Mouse (Mus musculus) intestine, embryonic 15.5 days (tissue): ENCODE measurements around the gene Nlgn1. TPM values are rescaled to one million over a fixed set of nuclear protein-coding genes. Genes with fewer than 3 reads are reported as not detected.

Experiments
- ATAC-seq: fragments of 200-750 bp; cut with Nextera tagmentation; 2 replicates; pipeline ENCODE4 v1.8.0; 2017; ENCODE audit warnings: moderate TSS enrichment, moderate library complexity
- H3K27ac ChIP-seq: fragments of 300-500 bp; sonication (generic); 2 replicates; pipeline ENCODE4 v1.5.1; 2015; ENCODE audit warnings: mild to moderate bottlenecking, inconsistent platforms
- H3K27me3 ChIP-seq: fragments of 300-500 bp; sonication (generic); replicated peaks from 2 replicates; pipeline ENCODE4 v1.6.1; 2015; ENCODE audit warnings: inconsistent platforms
- H3K36me3 ChIP-seq: fragments of 300-500 bp; sonication (generic); 2 replicates; pipeline ENCODE4 v1.6.1; 2015; ENCODE audit warnings: inconsistent platforms
- H3K4me1 ChIP-seq: fragments of 300-500 bp; sonication (generic); replicated peaks from 2 replicates; pipeline ENCODE4 v1.6.1; 2015; ENCODE audit warnings: inconsistent platforms
- H3K4me2 ChIP-seq: fragments of 300-500 bp; sonication (generic); replicated peaks from 2 replicates; pipeline ENCODE4 v1.6.1; 2015; ENCODE audit warnings: mild to moderate bottlenecking, inconsistent platforms
- H3K4me3 ChIP-seq: fragments of 300-500 bp; sonication (generic); replicated peaks from 2 replicates; pipeline ENCODE4 v1.5.1; 2015; ENCODE audit warnings: inconsistent platforms
- H3K9ac ChIP-seq: fragments of 300-500 bp; sonication (generic); 2 replicates; pipeline ENCODE4 v1.6.1; 2015; ENCODE audit warnings: inconsistent platforms
- H3K9me3 ChIP-seq: fragments of 300-500 bp; sonication (generic); 2 replicates; pipeline ENCODE4 v1.6.1; 2016; ENCODE audit warnings: inconsistent platforms
- WGBS: fragments of 180-500 bp; shearing (Covaris S2); methylation state at CpG from one replicate; pipeline ENCODE4 v1.1.7; 2015; 5-methylcytosine and 5-hydroxymethylcytosine counted together
- polyA plus RNA-seq: library from polyadenylated mRNA; unstranded; fragments of >200 nt; fragmentation: Nextera tagmentation; extraction: Ambion mirVana; gene quantifications from 2 replicates; pipeline ENCODE4 v1.2.1, GENCODE M21; 2015

The Nlgn1 gene
- polyA plus RNA-seq, 1 experiment from 2014 or later = 2.1 TPM

DNA sequence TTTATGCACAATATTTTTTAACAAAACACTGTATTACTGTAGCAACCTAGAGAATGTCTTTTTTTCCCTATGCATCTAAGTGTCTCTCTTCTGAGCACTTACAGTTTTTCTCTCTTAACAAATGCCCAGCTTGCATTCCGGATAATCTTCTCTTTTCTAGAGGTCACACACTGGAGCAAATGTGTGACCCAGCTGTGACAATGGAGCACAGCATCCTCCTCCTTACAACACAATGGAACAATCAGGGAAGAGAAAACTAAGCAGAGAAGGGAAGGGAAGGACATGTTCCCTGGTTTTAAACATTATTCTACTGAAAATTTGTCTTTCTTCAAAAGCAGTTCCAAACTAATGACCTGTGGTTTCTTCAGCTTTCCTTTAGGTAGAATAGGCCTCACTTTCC is 879.9 kb downstream of the Nlgn1 start:
- H3K4me3 ChIP-seq = no peak overlapping the region

DNA sequence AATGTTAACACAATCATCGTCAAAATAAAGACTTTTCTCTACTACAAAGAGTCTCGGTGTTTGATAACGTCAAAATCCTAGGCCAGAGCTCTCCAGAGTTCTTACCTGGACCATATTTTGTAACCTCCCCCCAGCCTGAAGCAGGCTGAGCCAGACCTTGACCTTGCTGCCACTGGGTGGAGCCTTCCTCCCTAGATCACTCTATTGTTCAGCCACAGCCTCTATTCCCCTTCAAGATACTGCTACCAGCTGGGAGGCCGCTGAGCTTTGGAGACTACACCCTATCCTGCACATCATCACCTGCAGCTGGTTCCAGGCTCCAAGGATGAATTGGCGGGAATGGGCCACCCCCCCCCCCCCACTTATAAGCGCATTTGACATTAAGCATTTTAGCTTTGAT is 881.8 kb downstream of the Nlgn1 start:
- no peak overlapping the region for H3K9ac ChIP-seq
- no peaks in the 10 kb centered on the region for H3K9me3 ChIP-seq
- no peaks in the 10 kb centered on the region for H3K36me3 ChIP-seq
- WGBS = 61% methylated on average over 6 of the region's 6 CpGs
- H3K27ac ChIP-seq = no peak overlapping the region
- no peak overlapping the region for H3K4me2 ChIP-seq
- no peak for ATAC-seq
- no peak overlapping the region for H3K4me3 ChIP-seq
- no peaks in the 10 kb centered on the region for H3K4me1 ChIP-seq
- no peaks in the 10 kb centered on the region for H3K27me3 ChIP-seq

More for the DNA sequence above, 879.9 kb downstream of the Nlgn1 start:
- ATAC-seq = no peak
- H3K4me2 ChIP-seq = no peak overlapping the region
- H3K9ac ChIP-seq = no peak overlapping the region
- H3K9me3 ChIP-seq = no peaks in the 10 kb centered on the region
- no peak overlapping the region for H3K27ac ChIP-seq
- H3K27me3 ChIP-seq = no peaks in the 10 kb centered on the region
- H3K4me1 ChIP-seq = no peaks in the 10 kb centered on the region
- 61% methylated on average over 1 of the region's 1 CpGs for WGBS
- H3K36me3 ChIP-seq = no peaks in the 10 kb centered on the region

DNA sequence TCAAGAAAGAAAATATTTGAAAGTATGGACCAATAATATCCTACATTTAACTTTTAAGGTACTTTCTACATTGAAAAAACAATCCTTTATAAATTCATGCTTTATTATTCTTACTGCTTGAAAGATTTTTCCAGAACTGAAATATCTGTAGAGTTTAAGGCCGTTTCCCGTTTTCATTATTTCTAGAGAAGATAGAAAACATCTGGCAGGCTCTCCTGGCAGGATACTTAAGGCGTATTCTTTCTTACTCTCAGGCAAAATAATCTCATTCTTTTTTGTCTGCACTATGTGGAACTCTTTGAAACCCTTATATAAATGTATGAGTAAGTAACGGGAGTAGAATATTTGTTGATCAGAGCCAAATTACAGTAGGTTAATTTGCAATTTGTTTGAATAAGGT is 882.9 kb downstream of the Nlgn1 start:
- Histone ChIP-seq H3K27ac (no peak overlapping the region), H3K27me3 (no peaks in the 10 kb centered on the region)
- WGBS = 48% methylated on average over 4 of the region's 4 CpGs

DNA sequence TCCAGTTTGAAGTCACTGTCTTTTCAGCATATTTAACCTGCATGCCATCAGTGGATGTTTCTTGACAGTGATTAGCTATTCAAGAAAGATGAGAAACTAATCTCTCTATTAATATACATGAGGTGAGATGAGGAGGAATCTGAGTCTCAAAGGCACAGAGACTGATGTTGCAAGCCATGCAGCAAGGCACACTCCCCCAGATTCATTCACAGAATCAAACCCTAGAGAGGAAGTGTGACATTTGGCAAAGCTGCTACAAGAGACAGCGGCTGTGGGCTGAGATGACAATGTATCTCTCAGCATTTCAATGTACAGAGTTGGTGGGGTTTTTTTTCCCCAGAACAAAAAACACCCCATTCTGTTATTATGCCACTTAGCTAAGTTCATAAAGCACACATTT is 885.1 kb downstream of the Nlgn1 start:
- WGBS = 78% methylated on average over 1 of the region's 1 CpGs
- no peak for ATAC-seq

More for the DNA sequence above, 882.9 kb downstream of the Nlgn1 start:
- Histone ChIP-seq H3K4me1 (no peaks in the 10 kb centered on the region), H3K4me3 (no peak overlapping the region), H3K9me3 (no peaks in the 10 kb centered on the region), H3K4me2 (no peak overlapping the region), H3K36me3 (no peaks in the 10 kb centered on the region), H3K9ac (no peak overlapping the region)
- no peak for ATAC-seq

DNA sequence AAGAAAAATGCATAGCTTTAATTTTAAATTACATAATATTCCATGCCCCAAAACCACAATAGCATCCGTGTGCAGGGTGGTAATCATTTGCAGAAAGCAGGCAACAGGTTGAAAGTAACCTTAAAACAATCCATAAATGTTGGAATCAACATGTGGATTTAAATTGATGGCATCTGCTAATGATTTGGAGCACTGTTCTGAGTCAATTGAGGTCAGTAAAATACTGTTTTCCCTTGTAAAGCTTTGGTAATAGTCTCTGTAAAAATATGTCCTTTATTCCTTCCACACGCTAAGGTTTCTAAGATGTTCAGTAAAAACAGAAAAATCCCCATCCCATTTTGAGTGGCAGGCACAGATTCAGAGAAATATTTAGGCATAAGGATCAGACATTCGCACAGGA is 888.6 kb downstream of the Nlgn1 start:
- H3K4me3 ChIP-seq = no peak overlapping the region
- H3K9ac ChIP-seq = no peak overlapping the region
- no peaks in the 10 kb centered on the region for H3K36me3 ChIP-seq
- H3K4me2 ChIP-seq = no peak overlapping the region
- no peaks in the 10 kb centered on the region for H3K9me3 ChIP-seq
- 85% methylated on average over 3 of the region's 3 CpGs for WGBS
- H3K4me1 ChIP-seq = no peaks in the 10 kb centered on the region
- no peak overlapping the region for H3K27ac ChIP-seq
- no peak for ATAC-seq
- H3K27me3 ChIP-seq = no peaks in the 10 kb centered on the region

More for the DNA sequence above, 885.1 kb downstream of the Nlgn1 start:
- Histone ChIP-seq H3K27me3 (no peaks in the 10 kb centered on the region), H3K9me3 (no peaks in the 10 kb centered on the region), H3K36me3 (no peaks in the 10 kb centered on the region), H3K9ac (no peak overlapping the region), H3K4me3 (no peak overlapping the region), H3K4me2 (no peak overlapping the region), H3K27ac (no peak overlapping the region), H3K4me1 (no peaks in the 10 kb centered on the region)

DNA sequence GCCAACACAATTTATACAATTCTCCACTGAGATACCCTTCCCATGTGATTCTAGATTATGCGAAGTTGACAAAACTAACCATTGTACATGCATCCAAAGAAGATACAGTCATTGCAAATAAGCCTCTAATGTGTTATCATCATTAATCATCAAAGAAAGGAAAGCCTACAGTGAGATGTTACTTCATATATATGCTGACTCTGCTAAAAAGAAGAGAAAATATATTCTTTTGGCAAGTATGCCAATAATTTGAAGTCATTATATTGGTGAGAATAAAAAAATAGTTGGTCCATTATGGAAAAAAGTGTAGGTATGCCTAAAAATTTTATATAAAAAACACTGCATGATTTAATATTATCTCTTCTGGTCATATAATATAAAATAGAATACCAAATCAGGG is 889.6 kb downstream of the Nlgn1 start:
- Histone ChIP-seq H3K36me3 (no peaks in the 10 kb centered on the region), H3K9ac (no peak overlapping the region)
- 87% methylated on average over 1 of the region's 1 CpGs for WGBS

DNA sequence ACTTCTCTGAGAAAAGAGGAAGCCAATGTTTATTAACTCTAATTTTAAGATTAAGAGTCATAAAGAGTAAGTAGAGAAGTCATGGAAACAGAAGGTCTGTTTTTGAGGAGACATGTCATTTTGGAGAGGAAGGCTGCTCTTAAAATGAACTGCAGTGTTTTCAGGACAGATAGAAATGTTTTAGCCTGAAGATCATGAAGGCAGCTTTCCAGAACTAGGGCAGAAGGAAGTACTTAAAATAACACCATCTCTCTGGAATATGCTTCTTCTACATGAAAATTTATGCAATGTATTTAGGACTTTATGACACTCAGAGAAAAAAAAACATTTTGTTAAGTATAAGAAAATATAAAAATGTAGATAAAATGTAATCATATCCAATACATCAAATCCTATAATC is 905.3 kb downstream of the Nlgn1 start:
- Histone ChIP-seq H3K4me2 (no peak overlapping the region), H3K36me3 (no peaks in the 10 kb centered on the region), H3K9me3 (no peaks in the 10 kb centered on the region), H3K4me1 (no peaks in the 10 kb centered on the region), H3K27ac (no peak overlapping the region), H3K4me3 (no peak overlapping the region), H3K27me3 (no peaks in the 10 kb centered on the region), H3K9ac (no peak overlapping the region)
- ATAC-seq = no peak

More for the DNA sequence above, 889.6 kb downstream of the Nlgn1 start:
- no peak for ATAC-seq
- H3K9me3 ChIP-seq = no peaks in the 10 kb centered on the region
- no peak overlapping the region for H3K4me2 ChIP-seq
- no peak overlapping the region for H3K27ac ChIP-seq
- no peak overlapping the region for H3K4me3 ChIP-seq
- H3K27me3 ChIP-seq = no peaks in the 10 kb centered on the region
- H3K4me1 ChIP-seq = no peaks in the 10 kb centered on the region

DNA sequence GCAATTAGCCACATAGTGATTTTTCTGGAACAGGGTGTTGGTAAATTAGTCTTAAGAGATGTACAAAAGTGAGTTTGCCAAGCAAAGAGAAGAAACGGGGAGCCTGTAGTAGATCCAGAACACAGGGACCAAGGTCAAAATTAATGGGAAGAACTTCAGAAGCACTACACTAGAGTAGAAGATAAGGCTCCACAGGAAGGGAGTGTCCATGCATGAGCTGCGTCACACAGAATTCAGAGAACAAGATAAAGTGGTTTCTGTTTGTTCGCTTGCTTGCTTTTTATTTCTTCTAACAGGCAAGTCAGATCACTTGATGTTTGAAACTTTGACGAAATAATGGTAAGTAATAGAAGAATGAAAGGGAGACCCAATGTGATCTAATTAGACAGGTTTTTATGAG is 920.3 kb downstream of the Nlgn1 start:
- no peaks in the 10 kb centered on the region for H3K27me3 ChIP-seq
- H3K9me3 ChIP-seq = no peaks in the 10 kb centered on the region
- no peak overlapping the region for H3K27ac ChIP-seq
- no peak overlapping the region for H3K9ac ChIP-seq
- H3K4me1 ChIP-seq = no peaks in the 10 kb centered on the region
- ATAC-seq = no peak
- no peak overlapping the region for H3K4me2 ChIP-seq
- 82% methylated on average over 4 of the region's 4 CpGs for WGBS
- H3K4me3 ChIP-seq = no peak overlapping the region
- H3K36me3 ChIP-seq = no peaks in the 10 kb centered on the region
